Mouse (Mus musculus): Measurements from ENCODE around the gene Ankrd22.

DNA sequence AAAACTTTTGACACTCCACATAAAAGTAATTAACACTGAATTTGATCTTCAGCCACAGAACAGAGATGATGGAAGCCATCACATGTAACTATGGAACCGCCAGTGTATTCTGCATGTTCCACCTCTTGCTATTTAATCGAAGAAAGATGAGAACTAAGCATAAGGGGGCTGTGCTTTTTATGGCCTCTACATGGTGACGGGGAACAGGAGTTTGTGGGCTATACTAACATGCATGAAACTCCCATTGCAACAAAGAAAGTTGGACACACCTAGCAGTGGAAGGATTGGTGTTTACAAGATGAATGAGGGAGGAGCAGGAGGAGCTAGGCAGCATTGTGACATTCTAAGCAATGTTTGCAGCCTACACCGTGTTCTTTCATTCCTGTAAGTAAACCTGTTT, 65.2 kb downstream of the Ankrd22 start, which contains the start of gene Lipm:
- TF ChIP-seq FLI1 (IDR thresholded peaks at IDR 0.05; ENCODE audit: low read length) (no peak), GATA1 (IDR thresholded peaks at IDR 0.05; ENCODE audit: borderline replicate concordance, low read length) (no peak)

Measured in megakaryocyte, embryonic 14.5 days (primary cell).